Mouse (Mus musculus): ENCODE measurements around the gene Kctd13.
A peak's percentile ranks its signal among the peaks of the same experiment; 100 is the strongest.
"Not testable (repeated sequence)": the region's sequence is repeated elsewhere in the genome, so short reads cannot be mapped to it uniquely, and the experiment has no call there.

The Kctd13 gene

DNA sequence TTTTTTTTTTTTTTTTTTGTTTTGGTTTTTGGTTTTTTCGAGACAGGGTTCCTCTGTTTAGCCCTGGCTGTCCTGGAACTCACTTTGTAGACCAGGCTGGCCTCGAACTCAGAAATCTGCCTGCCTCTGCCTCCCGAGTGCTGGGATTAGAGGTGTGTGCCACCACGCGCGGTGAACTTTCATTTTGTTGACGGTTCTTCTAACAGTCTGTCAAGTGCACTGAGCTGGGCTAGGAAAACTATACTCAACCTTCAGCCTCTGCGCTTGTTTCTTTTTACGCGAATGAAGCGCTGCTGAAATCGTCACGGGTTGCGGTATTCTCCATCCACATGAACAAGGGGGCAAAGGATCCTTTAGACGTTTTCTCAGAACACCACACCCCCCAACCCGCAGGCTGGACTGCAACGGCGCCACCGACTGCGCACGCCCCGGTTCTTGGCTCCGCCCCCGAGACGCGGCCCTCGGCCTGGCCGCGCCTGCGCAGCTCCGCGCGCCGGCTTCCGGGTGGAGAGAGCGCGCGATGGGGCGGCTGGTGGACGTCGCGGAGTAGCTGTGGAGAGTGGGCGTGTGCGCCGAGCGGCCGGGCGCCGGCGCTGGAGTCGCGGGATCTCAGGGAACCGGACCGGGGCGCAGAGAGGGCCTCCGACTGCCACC lies at the start of gene Kctd13:
TSS of gene Kctd13 (plus strand) at position 496 of the 654 bp plus-strand sequence.
- DNase-seq (ENCODE audit: low read depth): peak; percentile 96

- no peak for DNase-seq (ENCODE audit: low read depth)
Observed at GRCm38 (mm10) chr7:126881040-126881439, 47.6 kb upstream of the Kctd13 start.

DNA sequence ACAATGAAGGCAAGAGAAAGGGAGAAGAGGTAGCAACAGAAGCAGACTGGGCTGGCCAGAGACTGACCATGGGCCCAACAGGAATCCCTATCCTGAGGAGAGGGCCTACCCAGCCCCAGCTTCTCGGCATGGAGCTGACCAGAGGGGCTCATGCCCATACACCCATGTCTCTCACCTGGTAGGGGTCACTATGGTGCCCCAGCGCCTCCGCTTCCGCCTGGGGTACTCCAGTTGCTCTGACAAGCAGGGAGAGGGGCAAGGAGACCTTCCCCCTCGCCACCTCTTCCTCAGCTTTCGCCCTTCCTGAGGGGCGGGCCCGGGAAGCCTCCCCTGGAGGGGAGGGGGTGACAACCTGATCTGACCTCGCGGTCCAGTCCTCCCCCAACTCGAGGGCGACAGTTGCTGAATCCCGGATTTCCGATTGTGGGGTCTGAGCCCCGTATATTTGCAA lies 44.9 kb upstream of the Kctd13 start:
- peak; percentile 44 for DNase-seq (ENCODE audit: low read depth)

DNA sequence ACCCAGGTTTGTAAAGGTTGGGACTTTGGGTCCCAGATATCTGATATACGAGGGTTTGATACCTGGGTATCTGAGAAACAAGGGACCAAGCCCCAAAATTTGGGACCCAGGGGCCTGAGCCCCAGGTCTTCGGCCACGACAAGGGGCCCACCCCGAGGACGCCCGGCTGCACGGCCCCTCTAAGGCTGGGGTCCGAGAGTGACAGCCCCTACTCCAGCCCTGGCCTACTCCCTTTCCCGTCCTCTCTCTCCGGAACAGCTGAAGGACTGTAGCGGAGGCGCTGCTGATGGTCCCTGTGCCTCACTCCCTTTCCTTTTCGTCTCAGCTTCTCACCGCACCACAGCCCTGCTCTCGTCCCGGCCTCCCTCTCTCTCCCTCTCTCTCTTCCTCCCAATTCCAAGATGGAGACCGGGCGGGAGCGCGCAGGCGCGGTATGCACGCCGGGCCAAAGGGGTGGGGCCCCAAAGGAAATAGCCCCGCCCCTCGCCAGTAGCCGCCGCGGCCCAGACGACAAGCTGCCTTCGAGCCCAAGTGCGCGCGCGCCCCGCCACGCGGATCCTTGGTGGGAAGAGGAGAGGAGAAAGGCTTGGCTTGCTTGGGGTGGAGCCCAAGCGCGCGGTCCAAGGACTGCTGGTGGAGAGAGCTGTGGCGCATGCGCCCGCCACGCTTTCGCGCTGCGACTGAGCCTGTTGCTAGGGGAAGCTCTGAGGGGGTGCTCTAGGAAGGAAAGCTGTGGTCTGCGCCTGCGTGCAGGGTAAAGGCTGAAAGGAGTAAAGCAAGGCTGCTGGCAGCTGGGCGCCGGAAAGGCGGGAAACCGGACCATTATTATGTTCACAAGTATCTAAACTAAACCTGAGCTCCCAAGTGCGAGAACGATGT lies 44.2 kb upstream of the Kctd13 start, which contains the start of gene Taok2:
TSS of gene Taok2 (minus strand) at position 418 of the 879 bp plus-strand sequence.
- peak; percentile 96 for DNase-seq (ENCODE audit: low read depth)

DNA sequence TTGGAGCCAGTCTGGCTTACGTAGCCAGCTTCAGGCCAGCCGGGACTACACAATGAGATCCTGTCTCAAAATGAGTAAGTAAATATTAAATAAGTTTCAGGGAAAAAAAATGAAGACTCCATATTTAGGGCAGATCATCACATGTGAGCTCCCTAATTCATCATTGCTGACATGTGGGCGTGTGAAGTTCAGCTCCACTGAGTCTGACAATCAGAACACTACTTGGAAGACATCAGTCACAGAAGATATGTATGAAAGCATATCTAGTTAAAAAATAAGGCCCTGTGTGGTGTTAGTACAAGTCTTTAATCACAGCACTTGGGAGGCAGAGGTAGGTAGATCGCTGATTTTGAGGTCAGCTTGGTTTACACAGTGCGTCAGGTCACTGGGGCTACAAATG lies 41.4 kb upstream of the Kctd13 start:
- no peak for DNase-seq (ENCODE audit: low read depth)

- DNase-seq (ENCODE audit: low read depth): peak; percentile 22
Observed at GRCm38 (mm10) chr7:126888852-126889251, 39.8 kb upstream of the Kctd13 start.

DNA sequence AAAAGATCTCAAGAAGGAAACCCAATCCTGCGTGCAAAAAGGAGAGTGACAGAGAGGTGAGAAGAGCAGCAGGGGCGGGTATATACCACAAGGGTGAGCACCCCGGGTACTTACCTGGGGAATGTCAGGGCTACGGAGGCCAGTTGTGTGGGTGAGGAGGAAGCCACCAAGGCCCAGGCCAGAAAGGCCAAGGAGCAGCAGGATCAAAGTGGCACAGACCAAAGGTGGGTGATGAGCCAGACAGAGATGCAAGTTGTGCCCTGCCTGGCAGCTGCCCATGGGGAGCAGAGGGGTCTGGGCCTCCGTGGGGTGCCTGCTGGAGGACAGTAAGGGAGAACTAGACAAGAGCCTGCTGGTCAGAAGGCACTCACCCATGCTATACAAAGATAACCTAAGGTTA lies 31.8 kb upstream of the Kctd13 start:
- DNase-seq (ENCODE audit: low read depth): no peak

DNA sequence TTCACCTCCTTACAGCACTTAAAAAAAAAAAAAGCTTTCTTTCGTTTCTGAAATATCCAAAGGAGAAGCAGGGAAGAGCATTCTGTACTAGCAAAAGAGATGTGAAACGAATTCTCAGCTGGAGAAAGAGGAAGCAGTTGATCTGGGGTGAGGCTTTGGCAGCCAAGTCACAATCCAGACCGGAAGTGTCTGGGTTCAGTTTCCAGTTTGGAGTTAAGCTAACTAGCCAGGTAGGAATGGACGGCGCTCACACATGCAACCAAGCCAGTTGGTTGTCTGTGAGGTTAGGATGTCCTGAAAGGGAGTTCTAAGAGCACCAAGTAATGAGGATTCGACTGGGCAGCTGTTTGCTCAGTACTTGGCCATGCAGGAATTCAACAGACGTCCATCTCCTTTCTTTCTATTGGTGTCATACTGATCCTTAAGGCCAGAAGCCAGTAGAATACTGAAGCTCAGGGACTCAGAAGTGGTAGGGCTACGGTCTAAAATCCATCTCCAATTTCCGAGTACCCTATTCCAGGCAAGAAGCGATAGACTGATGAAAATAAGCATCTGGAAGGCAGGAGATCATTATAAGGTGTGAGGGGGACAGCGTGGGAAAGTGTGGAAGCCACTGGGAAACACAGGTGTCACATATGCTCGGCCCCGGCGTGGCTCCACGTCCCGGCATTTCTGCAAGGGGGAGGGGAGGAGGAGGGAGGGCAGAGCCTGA lies 31.1 kb upstream of the Kctd13 start:
- DNase-seq (ENCODE audit: low read depth): peak; percentile 65

DNA sequence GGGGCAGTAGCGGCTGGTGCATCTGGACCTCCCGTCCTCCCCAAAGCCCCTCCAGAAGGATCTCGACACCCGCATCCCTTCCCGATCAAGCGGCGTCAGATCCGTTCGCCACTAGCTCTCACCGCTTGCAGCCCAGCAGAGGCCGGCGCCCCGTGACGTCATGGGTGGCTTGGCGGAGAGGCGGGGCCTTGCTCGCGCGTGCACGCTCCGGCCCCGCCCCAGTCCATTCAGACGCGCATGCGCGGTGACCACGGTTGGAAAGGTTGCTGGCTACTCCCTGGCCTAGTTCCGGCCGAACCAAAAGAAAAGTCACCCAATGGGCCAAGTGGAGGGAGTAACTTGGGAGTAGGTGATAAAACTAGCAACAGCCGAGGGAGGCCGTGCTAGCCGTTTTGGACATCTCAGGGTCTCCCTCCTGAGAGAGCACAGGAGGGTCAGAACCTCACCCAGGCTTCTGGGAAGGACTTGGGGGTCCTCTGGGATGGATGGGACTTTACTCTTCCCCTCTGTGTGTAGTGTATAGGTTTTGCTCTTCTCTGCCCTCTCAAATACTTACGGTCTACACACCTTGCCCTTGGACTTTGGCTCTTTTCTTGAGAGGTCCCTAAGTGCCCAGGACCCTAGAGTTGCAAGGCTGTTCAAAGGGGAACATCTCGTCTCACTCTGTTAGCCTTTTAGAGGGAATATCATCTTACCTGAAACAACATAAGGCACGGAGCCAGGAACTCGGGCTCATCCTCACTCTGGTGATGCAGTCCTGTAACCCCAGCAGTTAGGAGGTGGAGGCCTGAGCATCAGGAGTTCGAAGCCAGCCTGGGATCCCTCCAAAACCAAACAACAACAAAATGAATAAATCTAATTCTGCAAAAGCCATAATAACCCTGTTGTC lies 30.3 kb upstream of the Kctd13 start:
- peak; percentile 95 for DNase-seq (ENCODE audit: low read depth)

GRCm38 (mm10) chr7:126899781-126900180 lies 28.9 kb upstream of the Kctd13 start:
- not testable (repeated sequence) for DNase-seq (ENCODE audit: low read depth)

DNA sequence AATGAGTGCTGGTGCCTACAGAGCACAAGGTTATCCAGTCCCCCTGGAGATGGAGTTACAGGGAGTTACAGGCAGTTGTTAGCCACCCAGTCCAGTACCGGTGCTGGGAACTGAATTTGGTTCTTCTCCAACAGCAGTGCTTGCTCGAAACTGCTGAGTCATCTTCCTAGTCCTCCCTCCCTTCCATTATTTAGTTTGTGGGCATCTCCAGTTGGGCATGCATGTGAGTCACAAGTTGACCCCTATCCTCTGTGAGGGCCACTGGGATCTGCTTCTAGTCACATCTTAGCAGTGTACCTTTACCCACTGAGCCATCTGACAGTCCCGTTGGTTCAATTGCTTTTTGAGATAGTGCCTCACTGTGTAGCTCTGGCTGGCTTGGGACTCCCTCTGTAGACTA lies 23.1 kb upstream of the Kctd13 start:
- no peak for DNase-seq (ENCODE audit: low read depth)

GRCm38 (mm10) chr7:126914844-126915243 lies 13.8 kb upstream of the Kctd13 start:
- no peak for DNase-seq (ENCODE audit: low read depth)

DNA sequence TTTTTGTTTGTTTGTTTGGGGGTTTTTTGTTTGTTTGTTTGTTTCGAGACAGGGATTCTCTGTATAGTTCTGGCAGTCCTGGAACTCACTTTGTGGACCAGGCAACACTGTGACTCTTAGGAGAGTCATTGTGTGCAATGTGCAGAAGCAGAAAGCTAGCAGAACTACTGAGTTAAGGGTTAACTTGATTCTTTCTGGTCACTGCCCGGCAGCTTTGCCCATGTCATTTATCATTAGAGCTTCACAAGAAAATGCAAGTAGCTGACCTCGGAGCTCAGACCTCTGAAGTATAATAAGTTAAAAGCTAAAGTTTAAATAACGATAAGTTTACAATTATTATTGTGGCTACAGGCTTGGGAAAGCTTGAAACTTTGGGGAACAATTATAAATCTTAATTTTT lies 10.3 kb upstream of the Kctd13 start:
- not testable (repeated sequence) for DNase-seq (ENCODE audit: low read depth)

GRCm38 (mm10) chr7:126919973-126920372 lies 8.7 kb upstream of the Kctd13 start:
- no peak for DNase-seq (ENCODE audit: low read depth)

- DNase-seq (ENCODE audit: low read depth): no peak
Observed at GRCm38 (mm10) chr7:126921563-126921962, 7.1 kb upstream of the Kctd13 start.

- no peak for DNase-seq (ENCODE audit: low read depth)
Observed at GRCm38 (mm10) chr7:126922624-126923060, 6.0 kb upstream of the Kctd13 start, which contains the start of gene Tmem219. TSS of gene Tmem219 (minus strand) at chr7:126922917.

DNA sequence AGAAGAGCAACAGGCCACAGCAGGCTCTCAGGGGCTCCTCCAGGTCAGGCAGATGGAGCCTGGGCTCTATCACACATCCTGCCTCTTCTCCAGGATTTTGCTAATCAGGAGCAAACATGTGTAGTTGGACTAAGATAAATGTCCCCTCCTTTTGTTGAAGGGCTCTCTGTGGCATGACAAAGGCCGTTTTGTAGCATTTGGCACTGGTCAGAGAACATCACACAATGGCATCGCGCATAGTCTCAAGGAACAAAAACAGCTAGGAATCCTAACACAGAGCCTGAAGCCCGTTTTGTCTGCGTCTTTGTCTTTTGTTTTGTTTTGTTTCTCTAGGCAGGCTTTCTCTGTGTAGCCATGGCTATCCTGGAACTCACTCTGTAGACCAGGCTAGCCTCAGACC lies 4.7 kb upstream of the Kctd13 start:
- DNase-seq (ENCODE audit: low read depth): no peak

DNA sequence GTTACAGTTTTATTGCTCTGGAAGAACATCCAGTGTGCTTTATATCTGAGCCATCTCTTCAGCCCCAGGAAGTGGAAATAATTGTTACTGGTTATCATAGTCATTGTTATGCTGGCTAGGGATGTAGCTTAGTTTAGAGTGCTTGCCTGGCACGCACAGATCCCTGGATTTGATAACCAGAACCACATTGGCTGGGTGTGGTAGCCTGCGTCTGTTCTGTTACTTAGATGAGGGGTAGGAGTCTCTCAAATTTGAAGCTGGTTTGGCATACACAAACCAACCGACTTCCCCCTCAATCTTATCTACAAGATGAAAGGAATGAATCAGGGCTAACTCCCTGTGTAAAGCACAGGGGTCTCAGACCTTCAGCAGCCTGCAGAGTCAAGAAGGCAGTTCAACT lies 2.4 kb upstream of the Kctd13 start:
- DNase-seq (ENCODE audit: low read depth): peak; percentile 38

DNA sequence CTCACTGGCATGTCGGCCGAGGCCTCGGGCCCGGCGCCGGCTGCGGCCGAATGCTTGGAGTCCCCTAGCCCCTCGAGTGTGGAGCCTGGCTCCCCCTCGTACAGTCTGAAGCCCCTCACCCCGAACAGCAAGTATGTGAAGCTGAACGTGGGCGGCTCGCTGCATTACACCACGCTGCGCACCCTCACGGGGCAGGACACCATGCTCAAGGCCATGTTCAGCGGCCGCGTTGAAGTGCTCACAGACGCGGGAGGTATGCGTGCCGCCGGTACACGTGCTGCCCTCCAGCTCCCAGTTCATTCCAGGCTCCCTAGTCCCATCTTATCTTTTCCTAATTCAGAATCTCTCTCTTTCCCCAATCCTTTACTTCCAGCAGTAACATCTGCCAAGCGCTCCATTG lies 367 bp downstream of the Kctd13 start:
- DNase-seq (ENCODE audit: low read depth): no peak

DNA sequence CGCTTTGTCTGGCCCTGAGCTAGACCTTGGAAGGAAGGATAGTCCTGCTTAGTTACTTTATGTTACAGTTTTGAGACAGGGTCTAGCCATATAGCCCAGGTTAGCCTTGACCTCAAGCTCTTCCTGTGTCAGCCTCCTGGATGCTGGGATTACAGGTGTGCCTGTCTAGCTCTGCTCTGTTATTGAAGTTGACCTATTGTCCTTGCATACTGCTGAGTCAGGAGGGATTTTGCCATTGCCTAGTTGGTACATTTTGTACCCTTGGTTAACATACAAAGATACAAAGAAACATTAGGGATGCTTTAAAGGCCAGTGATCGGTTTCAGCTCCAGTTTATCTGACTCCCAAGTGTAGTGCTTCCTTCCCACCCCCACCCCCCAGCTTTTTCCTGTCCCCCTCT lies 4.0 kb downstream of the Kctd13 start:
- no peak for DNase-seq (ENCODE audit: low read depth)

- DNase-seq (ENCODE audit: low read depth): no peak
Observed at GRCm38 (mm10) chr7:126941171-126941570, 12.5 kb downstream of the Kctd13 start.

Data from induced T-regulatory cell, adult 2 months (primary cell).